Comparison of ENCODE assay signal across 8 mouse cellular contexts in the genomic region with DNA sequence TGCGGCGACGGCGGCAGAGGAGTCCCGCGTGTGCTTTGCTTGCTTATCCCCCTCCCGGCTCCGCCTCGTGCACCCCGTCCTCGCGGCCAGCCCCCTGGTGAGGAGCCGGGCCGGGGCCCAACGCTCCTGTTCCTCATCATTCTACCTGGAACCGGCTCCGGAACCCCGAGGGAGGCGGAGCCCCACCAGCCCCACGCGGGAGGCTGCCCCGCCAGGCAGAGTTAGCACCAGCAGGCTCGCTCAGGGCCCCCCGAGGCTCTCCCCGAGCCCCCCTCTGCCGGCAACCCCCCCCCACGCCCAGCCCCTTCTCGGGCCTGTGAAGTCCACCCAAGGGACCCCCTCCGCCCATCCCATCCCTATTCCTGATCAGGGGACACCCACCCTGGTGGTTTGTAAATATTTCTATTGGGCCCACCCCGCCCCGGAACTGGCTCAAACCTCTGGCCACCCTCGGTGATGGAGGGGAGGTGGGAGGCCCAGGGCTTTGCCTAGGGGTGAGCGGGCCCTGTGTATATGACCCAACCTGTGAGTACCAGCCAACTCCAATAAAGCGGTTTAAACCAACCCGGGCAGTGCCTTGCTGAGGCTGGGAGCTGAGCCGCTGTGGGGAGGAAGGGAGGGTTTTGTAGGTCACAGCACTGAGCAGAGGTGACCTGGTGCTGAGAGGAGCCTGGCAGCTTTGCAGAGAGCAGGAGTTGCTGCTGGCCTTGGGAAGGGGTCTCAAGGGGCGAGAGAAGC. TPM values are rescaled to one million over a fixed set of nuclear protein-coding genes. Genes with fewer than 3 reads are reported as not detected.
DNase-seq lines count a peak whose midpoint lies in the region; ATAC-seq and TF ChIP-seq lines count a peak whose summit lies in the region.

No protein-coding gene starts in this region.

- no peak overlapping the region for H3K27ac ChIP-seq in lung, embryonic 16.5 days (ENCODE audit: low read length)
- peak overlapping the region; percentile 20; the same call in 1 of the 2 replicates for H3K27ac ChIP-seq in forebrain, embryonic 15.5 days (replicated peaks)
- peak overlapping the region; percentile 43 for H3K27ac ChIP-seq in midbrain, embryonic 16.5 days (ENCODE audit: low read length)
- no peak overlapping the region for H3K27ac ChIP-seq in thymus, adult 2 months (ENCODE audit: control insufficient read depth, insufficient read depth, low read length)

- H3K9me3 ChIP-seq in lung, embryonic 16.5 days (ENCODE audit: control insufficient read depth, low read length), result no peaks in the 10 kb centered on the region
- no peaks in the 10 kb centered on the region for H3K9me3 ChIP-seq in forebrain, embryonic 15.5 days
- no peaks in the 10 kb centered on the region for H3K9me3 ChIP-seq in midbrain, embryonic 16.5 days (replicated peaks; ENCODE audit: control insufficient read depth, low read length, poor library complexity, severe bottlenecking)

- H3K4me3 ChIP-seq in lung, embryonic 16.5 days (ENCODE audit: low read length), result peak overlapping the region; percentile 56
- H3K4me3 ChIP-seq in forebrain, embryonic 15.5 days, result peak overlapping the region; percentile 52
- H3K4me3 ChIP-seq in midbrain, embryonic 16.5 days (ENCODE audit: low read depth, low read length), result peak overlapping the region; percentile 39
- no peak overlapping the region for H3K4me3 ChIP-seq in thymus, adult 2 months (ENCODE audit: control insufficient read depth, insufficient read depth, low read length)

- peaks cover 19% of the 10 kb centered on the region for H3K27me3 ChIP-seq in lung, embryonic 16.5 days (ENCODE audit: control insufficient read depth, insufficient read depth, low read depth, low read length)
- H3K27me3 ChIP-seq in forebrain, embryonic 15.5 days, result peaks cover 19% of the 10 kb centered on the region; the same call in 1 of the 2 replicates
- no peaks in the 10 kb centered on the region for H3K27me3 ChIP-seq in midbrain, embryonic 16.5 days (ENCODE audit: control insufficient read depth, insufficient read depth, low read depth, low read length)
- peaks cover 7% of the 10 kb centered on the region for H3K27me3 ChIP-seq in thymus, adult 2 months (ENCODE audit: control insufficient read depth, insufficient read depth, low read length)

- no peaks in the 10 kb centered on the region for H3K36me3 ChIP-seq in lung, embryonic 16.5 days (ENCODE audit: control insufficient read depth, insufficient read depth, low read length)
- no peaks in the 10 kb centered on the region for H3K36me3 ChIP-seq in forebrain, embryonic 15.5 days
- 0 out of 2 replicates have a peak, but pooled peaks cover 2% of the 10 kb centered on the region for H3K36me3 ChIP-seq in midbrain, embryonic 16.5 days (ENCODE audit: control insufficient read depth, insufficient read depth, low read length)
- H3K36me3 ChIP-seq in thymus, adult 2 months (ENCODE audit: control insufficient read depth, insufficient read depth, low read length), result no peaks in the 10 kb centered on the region

- 9% methylated on average over 32 of the region's 37 CpGs for WGBS in lung, embryonic 16.5 days
- 10% methylated on average over 37 of the region's 37 CpGs for WGBS in forebrain, embryonic 15.5 days
- 13% methylated on average over 32 of the region's 37 CpGs for WGBS in midbrain, embryonic 16.5 days
- 16% methylated on average over 37 of the region's 37 CpGs for WGBS in thymus, adult 2 months

- peaks cover 8% of the 10 kb centered on the region for H3K4me1 ChIP-seq in lung, embryonic 16.5 days (replicated peaks; ENCODE audit: control insufficient read depth, insufficient read depth, low read length)
- H3K4me1 ChIP-seq in forebrain, embryonic 15.5 days, result peaks cover 29% of the 10 kb centered on the region
- H3K4me1 ChIP-seq in midbrain, embryonic 16.5 days (ENCODE audit: control insufficient read depth, insufficient read depth, low read length), result peaks cover 20% of the 10 kb centered on the region
- no peaks in the 10 kb centered on the region for H3K4me1 ChIP-seq in thymus, adult 2 months (replicated peaks; ENCODE audit: control insufficient read depth, insufficient read depth, low read length)

- H3K9ac ChIP-seq in lung, embryonic 16.5 days (ENCODE audit: low read length), result peak overlapping the region; percentile 68
- peak overlapping the region; percentile 68 for H3K9ac ChIP-seq in forebrain, embryonic 15.5 days (replicated peaks)
- peak overlapping the region; percentile 60 for H3K9ac ChIP-seq in midbrain, embryonic 16.5 days (ENCODE audit: low read depth, low read length)

- no peak for DNase-seq in lung, postnatal 36 days
- peak; percentile 38 to 64 for DNase-seq in kidney, adult 8-10 months
- no peak for DNase-seq in spleen, adult 12 weeks (ENCODE audit: low spot score)
- DNase-seq in right cerebral cortex, postnatal 25 days, result no peak
- DNase-seq in thymus, adult 2 months, result no peak

- peak overlapping the region; percentile 97 for H3K4me2 ChIP-seq in lung, embryonic 16.5 days (ENCODE audit: low read depth, low read length)
- H3K4me2 ChIP-seq in forebrain, embryonic 15.5 days (replicated peaks), result peak overlapping the region; percentile 95
- H3K4me2 ChIP-seq in midbrain, embryonic 16.5 days (ENCODE audit: low read length), result peak overlapping the region; percentile 67

- no peak for TF ChIP-seq CTCF in thymus, adult 2 months (IDR thresholded peaks at IDR 0.05; ENCODE audit: borderline replicate concordance, control insufficient read depth, extremely low read depth, insufficient read depth, low read length, poor library complexity)

- no peak for TF ChIP-seq POLR2A in thymus, adult 2 months (IDR thresholded peaks at IDR 0.05; ENCODE audit: control insufficient read depth, extremely low read depth, insufficient read depth, low read length, poor library complexity)

- peak; percentile 26; the same call in 1 of the 2 replicates for ATAC-seq in lung, embryonic 16.5 days (ENCODE audit: low read depth)
- ATAC-seq in forebrain, embryonic 15.5 days (replicated peaks), result peak; percentile 48
- ATAC-seq in midbrain, embryonic 16.5 days, result peak; percentile 29; the same call in 1 of the 2 replicates

RNA-seq across cellular contexts. Expression of a gene that starts 29.9 kb away (rescaled TPM):
- not detected in 2 replicates for polyA plus RNA-seq in lung, embryonic 16.5 days (2015; fragmentation: Nextera tagmentation; extraction: Ambion mirVana)
- 7.7 and 8.4 TPM in 2 replicates for polyA plus RNA-seq in forebrain, embryonic 15.5 days (2015; fragmentation: Nextera tagmentation; extraction: Ambion mirVana)
- 19.6 and 26.6 TPM in 2 replicates for polyA plus RNA-seq in midbrain, embryonic 16.5 days (2015; fragmentation: Nextera tagmentation; extraction: Ambion mirVana)
- 0.11 and 0.36 TPM in 2 replicates for polyA plus RNA-seq in thymus, adult 2 months (2012; rRNA removed)

Comparison
In these comparisons a context has a peak if more than half of its experiments do, and no peak if none do; other contexts are left out.
1. H3K27ac ChIP-seq: peak in forebrain, embryonic 15.5 days (single experiment) and midbrain, embryonic 16.5 days (single experiment); none in lung, embryonic 16.5 days (single experiment) and thymus, adult 2 months (single experiment).
2. DNase-seq: peak in kidney, adult 8-10 months (2 of 2); none in lung, postnatal 36 days (single experiment), spleen, adult 12 weeks (single experiment), right cerebral cortex, postnatal 25 days (single experiment) and thymus, adult 2 months (single experiment).
3. Peak in every context shown above with its lines, with median percentiles within 50 percentile points of each other: ATAC-seq, H3K4me2 ChIP-seq and H3K9ac ChIP-seq.